Mouse (Mus musculus) ES-E14 (cell line): Measurements from ENCODE around the gene Tsc22d4. TPM values are rescaled to one million over a fixed set of nuclear protein-coding genes. Genes with fewer than 3 reads are reported as not detected.
"Not testable (repeated sequence)": the region's sequence is repeated elsewhere in the genome, so short reads cannot be mapped to it uniquely, and the experiment has no call there.

Experiments
- DNase-seq: peaks from one replicate; pipeline ENCODE4 v3.0.0-alpha.2; 2013; ENCODE audit warnings: low read depth, low spot score
- H3K27ac ChIP-seq: 2 replicates; pipeline ENCODE4 v1.5.1; 2012; ENCODE audit warnings: low read depth, mild to moderate bottlenecking, low read length, moderate library complexity, mixed read lengths; ENCODE audit not compliant: poor library complexity, insufficient read depth, severe bottlenecking
- H3K36me3 ChIP-seq: 2 replicates; pipeline ENCODE4 v1.6.1; 2012; ENCODE audit warnings: mild to moderate bottlenecking, low read length, moderate library complexity, mixed read lengths; ENCODE audit not compliant: control insufficient read depth, poor library complexity, insufficient read depth, severe bottlenecking
- H3K4me1 ChIP-seq, 2 experiments: fragments of 150-350 bp in 1 of 2; sonication (generic) in 1 of 2; 2 replicates each; pipeline ENCODE4 v1.6.1; 2012; ENCODE audit warnings: low read length in 2 of 2, mild to moderate bottlenecking in 1 of 2, mixed read lengths in 1 of 2; ENCODE audit not compliant: control insufficient read depth in 2 of 2, insufficient read depth in 2 of 2, poor library complexity in 1 of 2
- H3K4me3 ChIP-seq, 2 experiments: fragments of 150-350 bp in 1 of 2; sonication (generic) in 1 of 2; 2 replicates each; pipeline ENCODE4 v1.5.1; 2012; ENCODE audit warnings: low read length in 2 of 2, low read depth in 1 of 2, mild to moderate bottlenecking in 1 of 2, mixed read lengths in 1 of 2; ENCODE audit not compliant: insufficient read depth in 1 of 2, poor library complexity in 1 of 2, severe bottlenecking in 1 of 2
- H3K9ac ChIP-seq: 2 replicates; pipeline ENCODE4 v1.6.1; 2012; ENCODE audit warnings: low read depth, mild to moderate bottlenecking, low read length, mixed read lengths; ENCODE audit not compliant: poor library complexity, insufficient read depth, severe bottlenecking
- H3K9me3 ChIP-seq: fragments of 150-350 bp; sonication (generic); 2 replicates; pipeline ENCODE4 v1.6.1; 2012; ENCODE audit warnings: low read depth, mild to moderate bottlenecking, low read length; ENCODE audit not compliant: control insufficient read depth, insufficient read depth
- CHD2 ChIP-seq: IDR thresholded peaks from 2 replicates; pipeline ENCODE4 v1.6.1; 2014; ENCODE audit warnings: mild to moderate bottlenecking, low read depth, low read length, inconsistent platforms
- HCFC1 ChIP-seq: IDR thresholded peaks from 2 replicates; pipeline ENCODE4 v1.6.1; 2012; ENCODE audit warnings: low read length, inconsistent platforms, borderline replicate concordance; ENCODE audit not compliant: insufficient read depth
- MAFK ChIP-seq: IDR thresholded peaks from 2 replicates; pipeline ENCODE4 v1.6.1; 2014; ENCODE audit warnings: mild to moderate bottlenecking, low read depth, low read length, inconsistent platforms; ENCODE audit not compliant: insufficient read depth
- ZC3H11A ChIP-seq: IDR thresholded peaks from 2 replicates; pipeline ENCODE4 v1.6.1; 2012; ENCODE audit warnings: low read depth, mild to moderate bottlenecking, inconsistent platforms, low read length, borderline replicate concordance
- ZNF384 ChIP-seq: IDR thresholded peaks from 2 replicates; pipeline ENCODE4 v1.6.1; 2012; ENCODE audit warnings: low read depth, low read length, inconsistent platforms
- in situ Hi-C, 2 experiments: fragments of 600-800 bp; cut with MboI; formaldehyde crosslinking; loops; one replicate each; pipeline ENCODE4 v1.15.1; 2025; ENCODE audit warnings: low sequenced_read_pairs in 2 of 2, inconsistent platforms in 1 of 2; ENCODE audit not compliant: unreplicated experiment in 2 of 2
- total RNA-seq: library from RNA; depleted of rRNA; stranded (reverse); fragments of 300-350 nt; gene quantifications from 2 replicates; pipeline ENCODE4 v1.2.3, GENCODE M21; 2012

Gene Tsc22d4
- total RNA-seq, 1 experiment: 21.6 TPM

GRCm38 (mm10) chr5:137747326-137747961, 1.9 kb downstream of the Tsc22d4 start:
- in situ Hi-C loops: no loop called here
- Histone ChIP-seq H3K4me1 (peaks cover 4 to 33% of the 10 kb centered on the region in 2 experiments; a peak in 3 of 4 replicates), H3K36me3 (peaks cover 5% of the 10 kb centered on the region; the same call in 1 of the 2 replicates), H3K9me3 (no peaks in the 10 kb centered on the region), H3K4me3 (peak overlapping the region; percentile 72 to 89), H3K27ac (no peak overlapping the region; the same call in 1 of the 2 replicates), H3K9ac (peak overlapping the region; percentile 66)
- no peak for DNase-seq
- TF ChIP-seq HCFC1 (no peak), ZNF384 (no peak), MAFK (no peak), ZC3H11A (no peak)

DNA sequence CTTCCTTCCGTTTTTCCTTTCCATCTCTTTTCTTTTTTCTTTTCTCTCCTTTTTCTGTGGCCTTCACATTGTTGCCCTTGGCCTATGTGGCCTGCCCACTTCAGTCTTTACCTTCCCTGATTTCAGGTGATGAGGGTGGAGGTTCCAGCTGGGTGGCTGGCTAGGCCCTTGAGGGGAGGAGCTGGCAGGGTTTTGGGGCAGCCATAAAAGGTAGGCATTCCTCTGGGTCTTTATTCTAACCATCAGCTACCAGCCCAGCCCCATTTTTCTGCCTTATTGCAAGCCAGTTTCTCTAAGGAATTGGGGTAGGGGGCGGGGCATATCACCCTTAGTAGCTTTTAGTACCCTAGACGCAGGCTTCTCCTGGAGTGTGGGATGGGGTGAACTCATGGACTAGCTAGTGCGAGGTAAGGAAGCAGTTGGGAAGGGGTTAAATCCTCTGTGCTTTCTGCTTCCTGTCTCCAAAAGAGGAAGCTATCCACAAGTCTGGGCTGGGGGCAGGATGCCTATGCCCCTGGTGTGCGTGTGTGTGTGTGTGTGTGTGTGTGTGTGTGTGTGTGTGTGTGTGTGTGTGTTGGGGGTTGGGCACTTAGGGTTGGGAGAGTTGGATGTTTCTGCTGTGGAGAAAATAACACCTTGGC, 2.7 kb downstream of the Tsc22d4 start:
- peaks cover 5% of the 10 kb centered on the region; the same call in 1 of the 2 replicates for H3K36me3 ChIP-seq
- no peak for DNase-seq
- peaks cover 6 to 36% of the 10 kb centered on the region in 2 experiments; a peak in 3 of 4 replicates for H3K4me1 ChIP-seq
- no peaks in the 10 kb centered on the region for H3K9me3 ChIP-seq
- in situ Hi-C loops: no loop called here
- no peak overlapping the region for H3K4me3 ChIP-seq
- H3K27ac ChIP-seq: no peak overlapping the region
- TF ChIP-seq CHD2 (no peak), HCFC1 (no peak), ZNF384 (no peak), MAFK (no peak)
- no peak overlapping the region for H3K9ac ChIP-seq

DNA sequence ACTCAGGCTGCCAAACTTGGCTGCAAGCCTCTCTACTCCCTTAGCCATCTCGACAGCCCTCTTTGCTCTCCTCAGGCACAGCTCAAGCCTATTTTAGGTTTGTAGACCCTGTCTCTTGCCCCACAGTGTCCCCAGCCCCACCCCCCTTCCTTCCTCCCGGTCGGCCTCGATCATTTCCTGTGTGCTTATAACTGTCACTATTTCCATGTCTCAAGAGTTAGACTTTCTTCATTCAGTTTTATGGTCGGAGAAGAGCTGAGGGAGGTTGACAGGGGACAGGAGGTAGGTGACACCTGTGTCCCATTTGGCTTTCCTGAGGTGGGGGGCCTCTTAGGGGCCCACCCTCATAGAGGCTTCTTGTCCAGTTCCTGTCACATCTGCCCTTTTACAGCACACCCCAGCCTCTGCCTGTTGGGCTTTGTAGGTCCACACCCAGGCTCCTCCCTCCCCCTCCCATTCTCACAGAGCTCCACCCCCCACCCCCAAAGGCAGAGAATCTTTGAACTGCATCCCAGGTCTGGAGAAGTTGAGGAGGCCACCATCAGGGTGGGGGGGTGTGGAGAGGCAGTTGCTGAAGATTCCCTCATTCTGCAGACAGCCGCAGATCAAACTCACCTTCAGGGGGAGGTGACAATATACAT, 3.8 kb downstream of the Tsc22d4 start:
- Histone ChIP-seq H3K27ac (no peak overlapping the region; the same call in 1 of the 2 replicates), H3K4me1 (peaks cover 6 to 41% of the 10 kb centered on the region in 2 experiments; a peak in 3 of 4 replicates), H3K36me3 (peaks cover 5% of the 10 kb centered on the region; the same call in 1 of the 2 replicates), H3K9ac (no peak overlapping the region), H3K9me3 (no peaks in the 10 kb centered on the region), H3K4me3 (no peak overlapping the region)
- DNase-seq: no peak
- TF ChIP-seq HCFC1 (no peak), CHD2 (no peak), MAFK (no peak), ZC3H11A (no peak), ZNF384 (no peak)
- in situ Hi-C loops: no loop called here

GRCm38 (mm10) chr5:137750212-137750611, 4.7 kb downstream of the Tsc22d4 start:
- in situ Hi-C loops, H3K36me3 ChIP-seq, H3K9ac ChIP-seq, H3K4me3 ChIP-seq, DNase-seq, H3K27ac ChIP-seq, H3K9me3 ChIP-seq: not testable (repeated sequence)
- peak; percentile 57; the same call in 1 of the 2 replicates for TF ChIP-seq ZNF384
- peaks cover 6 to 39% of the 10 kb centered on the region in 2 experiments; a peak in 3 of 4 replicates for H3K4me1 ChIP-seq
